Mouse (Mus musculus) forebrain, embryonic 13.5 days (tissue): ENCODE results near the gene Ppp4r3a. TPM values are rescaled to one million over a fixed set of nuclear protein-coding genes. Genes with fewer than 3 reads are reported as not detected.
A peak's percentile ranks its signal among the peaks of the same experiment; 100 is the strongest.

Source experiments
- ATAC-seq: fragments of 200-750 bp; cut with Nextera tagmentation; 2 replicates; pipeline ENCODE4 v1.8.0; 2017
- H3K27ac ChIP-seq: fragments of 300-500 bp; sonication (generic); 2 replicates; pipeline ENCODE4 v1.5.1; 2015; ENCODE audit warnings: inconsistent platforms, mild to moderate bottlenecking, moderate library complexity
- H3K27me3 ChIP-seq: fragments of 300-500 bp; sonication (generic); 2 replicates; pipeline ENCODE4 v1.6.1; 2015; ENCODE audit warnings: mild to moderate bottlenecking, inconsistent platforms
- H3K36me3 ChIP-seq: fragments of 300-500 bp; sonication (generic); 2 replicates; pipeline ENCODE4 v1.6.1; 2015; ENCODE audit warnings: mild to moderate bottlenecking, inconsistent platforms; ENCODE audit not compliant: poor library complexity, severe bottlenecking
- H3K4me1 ChIP-seq: fragments of 300-500 bp; sonication (generic); 2 replicates; pipeline ENCODE4 v1.6.1; 2015; ENCODE audit warnings: inconsistent platforms
- H3K4me2 ChIP-seq: fragments of 300-500 bp; sonication (generic); 2 replicates; pipeline ENCODE4 v1.6.1; 2015; ENCODE audit warnings: inconsistent platforms, mild to moderate bottlenecking, moderate library complexity
- H3K4me3 ChIP-seq: fragments of 300-500 bp; sonication (generic); 2 replicates; pipeline ENCODE4 v1.5.1; 2015; ENCODE audit warnings: mild to moderate bottlenecking, inconsistent platforms
- H3K9ac ChIP-seq: fragments of 300-500 bp; sonication (generic); 2 replicates; pipeline ENCODE4 v1.6.1; 2015; ENCODE audit warnings: mild to moderate bottlenecking, inconsistent platforms
- H3K9me3 ChIP-seq: fragments of 300-500 bp; sonication (generic); replicated peaks from 2 replicates; pipeline ENCODE4 v1.6.1; 2016; ENCODE audit warnings: inconsistent platforms
- WGBS: fragments of 180-500 bp; shearing (Covaris S2); methylation state at CpG from one replicate; pipeline ENCODE4 v1.1.7; 2015; 5-methylcytosine and 5-hydroxymethylcytosine counted together
- polyA plus RNA-seq: library from polyadenylated mRNA; unstranded; fragments of >200 nt; fragmentation: Nextera tagmentation; extraction: Ambion mirVana; gene quantifications from 2 replicates; pipeline ENCODE4 v1.2.1, GENCODE M21; 2015

The Ppp4r3a gene
- polyA plus RNA-seq, 1 experiment from 2014 or later, result 36.9 TPM

DNA sequence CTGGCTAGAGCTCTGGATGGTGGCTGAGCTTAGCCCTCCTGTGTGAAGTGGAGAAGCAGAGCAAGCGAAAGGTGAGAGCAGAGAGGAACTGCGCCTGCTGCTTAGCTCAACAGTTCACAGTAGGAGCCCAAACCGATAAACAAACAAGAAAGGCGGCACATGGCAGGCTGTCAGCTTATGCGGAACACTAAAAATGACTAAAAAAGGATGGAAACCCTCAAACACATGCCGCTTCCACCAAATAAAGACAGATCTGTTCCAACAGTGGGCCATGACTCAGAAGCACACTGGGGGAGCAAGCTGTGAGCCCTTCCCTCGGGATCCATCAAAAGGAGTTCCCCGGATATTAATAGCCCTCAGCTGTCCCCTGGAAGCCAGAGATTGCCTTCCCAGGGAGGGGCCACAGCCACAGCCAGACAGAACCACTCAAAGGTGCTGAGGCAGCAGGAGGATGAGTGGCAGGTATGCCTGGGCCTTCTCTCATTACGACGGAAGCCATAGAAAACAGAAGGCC is 75.5 kb downstream of the Ppp4r3a start:
- H3K4me2 ChIP-seq, result no peak overlapping the region
- H3K27ac ChIP-seq, result peak overlapping the region; percentile 76
- no peaks in the 10 kb centered on the region for H3K27me3 ChIP-seq
- H3K9ac ChIP-seq, result peak overlapping the region; percentile 51
- no peaks in the 10 kb centered on the region for H3K36me3 ChIP-seq
- 22% methylated on average over 10 of the region's 10 CpGs for WGBS
- ATAC-seq, result peak; percentile 7; the same call in 1 of the 2 replicates
- no peak overlapping the region for H3K4me3 ChIP-seq
- H3K9me3 ChIP-seq, result no peaks in the 10 kb centered on the region
- peaks cover 74% of the 10 kb centered on the region for H3K4me1 ChIP-seq

DNA sequence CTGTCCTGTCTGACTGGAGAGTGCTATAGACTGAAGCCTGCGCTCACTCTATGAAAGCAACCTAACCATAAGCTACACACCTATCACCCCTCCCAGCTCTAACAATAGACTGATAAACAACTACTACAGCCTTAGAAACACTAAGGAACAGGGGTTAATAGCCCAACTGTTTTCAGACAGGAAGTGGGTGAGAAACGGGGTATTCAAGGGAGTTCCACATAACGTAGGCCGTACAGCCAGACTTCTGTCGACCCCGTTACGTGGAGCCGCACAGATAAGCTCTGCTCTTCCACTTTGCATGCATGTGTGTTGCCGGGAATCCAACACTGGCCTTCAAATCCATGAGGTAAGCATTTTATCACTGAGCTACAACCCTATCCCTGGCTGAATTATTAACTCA is 76.1 kb downstream of the Ppp4r3a start:
- no peak for ATAC-seq
- no peaks in the 10 kb centered on the region for H3K27me3 ChIP-seq
- peak overlapping the region; percentile 76; the same call in 1 of the 2 replicates for H3K27ac ChIP-seq
- H3K9me3 ChIP-seq, result no peaks in the 10 kb centered on the region
- H3K36me3 ChIP-seq, result no peaks in the 10 kb centered on the region
- whole genome bisulfite sequencing, result 92% methylated on average over 9 of the region's 9 CpGs
- peaks cover 74% of the 10 kb centered on the region for H3K4me1 ChIP-seq
- no peak overlapping the region for H3K4me3 ChIP-seq
- H3K4me2 ChIP-seq, result no peak overlapping the region
- no peak overlapping the region for H3K9ac ChIP-seq

DNA sequence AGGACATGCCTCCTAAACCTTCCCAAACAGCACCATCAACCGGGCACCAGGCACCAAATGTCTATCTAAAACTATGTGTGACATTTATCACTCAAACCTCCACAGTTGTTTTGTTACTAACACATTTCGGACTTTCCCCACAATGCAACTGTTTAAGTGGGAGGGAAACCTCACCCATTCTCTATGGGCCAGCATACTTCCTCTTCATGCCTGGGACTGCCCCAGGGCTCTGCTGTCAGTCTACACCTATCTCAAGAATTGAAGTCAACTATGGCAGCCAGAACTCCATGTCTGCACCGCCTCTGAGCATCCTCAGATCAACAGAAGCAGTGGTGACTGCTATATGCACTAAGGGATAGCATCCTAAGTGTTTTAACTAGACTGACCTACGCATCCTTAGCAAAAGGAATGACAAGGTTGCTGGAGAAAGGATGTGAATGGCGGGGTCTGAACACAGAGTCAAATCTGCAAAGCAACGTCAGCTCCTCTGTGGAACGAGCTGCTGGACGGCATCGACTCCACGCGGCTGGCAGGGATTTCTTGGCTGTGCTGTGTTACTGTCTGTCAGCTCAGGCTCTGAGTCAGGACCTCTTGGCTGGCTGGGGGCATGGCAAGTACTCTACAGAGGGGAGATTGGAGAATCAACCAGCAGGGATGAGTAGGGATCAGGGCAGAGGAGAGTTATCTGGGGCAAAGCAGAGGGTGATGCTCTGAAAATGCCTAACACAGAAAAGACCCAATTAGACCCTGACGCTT is 77.7 kb downstream of the Ppp4r3a start:
- Histone ChIP-seq H3K27ac (peak overlapping the region; percentile 77), H3K4me1 (peaks cover 76% of the 10 kb centered on the region), H3K9me3 (no peaks in the 10 kb centered on the region), H3K9ac (no peak overlapping the region), H3K36me3 (no peaks in the 10 kb centered on the region), H3K4me2 (no peak overlapping the region), H3K27me3 (no peaks in the 10 kb centered on the region), H3K4me3 (no peak overlapping the region)
- no peak for ATAC-seq
- WGBS, result 84% methylated on average over 12 of the region's 12 CpGs

DNA sequence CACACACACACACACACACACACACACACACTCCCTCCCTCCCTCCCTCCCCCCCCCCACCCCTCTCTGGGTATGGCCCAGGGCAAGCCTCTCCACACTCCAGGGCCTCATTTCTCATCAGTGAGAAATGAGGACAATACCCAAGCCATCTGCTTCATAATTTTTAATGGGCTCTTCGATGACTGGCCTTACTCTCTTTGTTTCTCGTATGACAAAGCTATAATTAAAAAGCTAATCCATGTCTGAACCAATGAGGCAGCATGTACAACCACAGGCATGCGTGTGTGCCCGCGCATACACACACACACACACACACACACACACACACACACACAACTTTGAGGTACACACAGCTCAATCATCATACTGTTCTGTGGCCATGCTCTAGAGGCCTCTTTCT is 78.5 kb downstream of the Ppp4r3a start:
- Histone ChIP-seq H3K36me3 (0 out of 2 replicates have a peak, but pooled peaks cover 4% of the 10 kb centered on the region), H3K4me3 (no peak overlapping the region), H3K4me2 (no peak overlapping the region), H3K9ac (no peak overlapping the region), H3K4me1 (peaks cover 71% of the 10 kb centered on the region), H3K27ac (peak overlapping the region; percentile 77), H3K9me3 (no peaks in the 10 kb centered on the region), H3K27me3 (no peaks in the 10 kb centered on the region)
- WGBS, result 57% methylated on average over 5 of the region's 5 CpGs
- ATAC-seq, result peak; percentile 63

DNA sequence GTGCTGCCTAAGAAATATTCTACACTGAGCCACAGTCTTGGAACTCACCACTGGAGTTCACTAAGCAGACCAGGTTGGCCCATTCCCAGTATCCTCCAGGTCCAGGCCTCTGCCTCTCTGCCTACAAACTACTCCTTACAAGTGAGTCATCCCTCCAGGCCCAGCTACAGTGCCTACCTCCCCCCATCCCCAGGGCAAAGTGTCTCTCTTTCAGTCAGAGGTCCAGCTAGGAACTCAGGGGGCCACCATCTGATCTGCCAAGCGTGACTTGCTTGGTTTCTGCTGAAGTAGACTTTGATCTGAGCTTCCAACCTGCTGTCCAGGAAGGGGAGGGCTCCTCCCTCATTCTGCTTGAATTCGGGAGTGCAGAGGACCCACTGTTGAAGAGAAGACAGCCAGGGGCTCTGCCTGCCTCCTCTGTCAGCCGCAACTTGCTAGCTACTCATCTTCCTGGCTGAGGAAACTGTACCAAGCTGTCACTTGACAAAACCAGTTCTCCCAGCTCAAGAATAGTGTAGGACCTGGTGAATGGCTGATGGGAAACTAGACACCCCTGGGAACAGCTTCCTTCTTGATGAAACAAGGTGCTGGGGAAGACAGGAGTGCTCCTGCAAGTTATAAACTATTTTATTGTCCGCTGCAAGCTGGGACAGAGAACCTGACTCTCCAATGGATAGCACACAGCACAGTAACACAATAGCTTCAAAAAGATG is 80.5 kb downstream of the Ppp4r3a start:
- no peak overlapping the region for H3K27ac ChIP-seq
- H3K36me3 ChIP-seq, result 0 out of 2 replicates have a peak, but pooled peaks cover 4% of the 10 kb centered on the region
- no peaks in the 10 kb centered on the region for H3K27me3 ChIP-seq
- WGBS, result 41% methylated on average over 4 of the region's 4 CpGs
- no peaks in the 10 kb centered on the region for H3K9me3 ChIP-seq
- no peak overlapping the region for H3K9ac ChIP-seq
- H3K4me3 ChIP-seq, result no peak overlapping the region
- H3K4me1 ChIP-seq, result peaks cover 79% of the 10 kb centered on the region
- no peak overlapping the region for H3K4me2 ChIP-seq
- no peak for ATAC-seq

DNA sequence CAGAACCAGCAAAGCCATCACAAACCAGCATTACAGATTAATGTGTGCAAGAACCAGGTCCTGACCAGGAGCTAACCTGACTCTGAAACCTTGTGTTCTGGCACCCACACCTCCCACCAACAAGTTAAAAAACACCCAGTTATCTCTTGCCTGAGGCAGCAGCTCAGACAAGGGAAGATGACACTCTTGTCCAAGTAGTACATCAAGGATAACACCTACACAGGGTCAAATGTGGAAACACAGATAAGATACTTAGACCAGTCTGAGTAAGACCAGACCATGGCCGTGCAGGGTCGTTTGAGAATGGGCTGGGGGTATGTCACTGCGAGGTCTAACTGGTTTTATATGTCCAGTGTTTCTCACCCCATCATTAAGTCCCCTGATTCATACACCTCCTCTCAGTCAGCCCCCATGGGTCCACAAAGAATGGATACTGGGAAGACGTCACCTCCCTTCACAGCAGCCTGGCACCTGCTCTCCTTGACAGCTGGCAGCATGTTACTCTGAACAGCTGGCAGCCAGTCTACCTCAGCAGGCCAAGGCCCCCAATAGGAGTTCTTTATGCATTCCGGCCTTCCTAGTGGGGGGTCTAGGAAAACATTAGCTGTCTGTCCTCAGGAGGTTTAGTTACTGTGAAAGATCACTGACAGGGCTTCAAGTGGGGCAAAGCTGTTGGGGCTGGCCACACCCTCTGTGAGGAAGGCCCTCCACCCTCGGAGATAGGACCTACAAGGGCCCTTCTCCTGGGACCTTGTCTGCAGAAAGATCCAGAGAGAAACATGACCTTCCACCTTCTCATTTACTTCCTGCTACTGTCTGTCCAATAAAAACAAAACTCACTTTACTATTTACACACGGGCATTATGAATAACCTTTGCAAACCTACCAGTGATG is 84.2 kb downstream of the Ppp4r3a start:
- ATAC-seq, result peak; percentile 25; the same call in 1 of the 2 replicates
- 52% methylated on average over 7 of the region's 7 CpGs for WGBS
- 0 out of 2 replicates have a peak overlapping the region, but pooled peaks have one; percentile 41 for H3K27ac ChIP-seq
- H3K27me3 ChIP-seq, result no peaks in the 10 kb centered on the region
- no peak overlapping the region for H3K9ac ChIP-seq
- H3K4me2 ChIP-seq, result no peak overlapping the region
- 0 out of 2 replicates have a peak, but pooled peaks cover 4% of the 10 kb centered on the region for H3K36me3 ChIP-seq
- no peaks in the 10 kb centered on the region for H3K9me3 ChIP-seq
- H3K4me1 ChIP-seq, result peaks cover 79% of the 10 kb centered on the region
- no peak overlapping the region for H3K4me3 ChIP-seq

DNA sequence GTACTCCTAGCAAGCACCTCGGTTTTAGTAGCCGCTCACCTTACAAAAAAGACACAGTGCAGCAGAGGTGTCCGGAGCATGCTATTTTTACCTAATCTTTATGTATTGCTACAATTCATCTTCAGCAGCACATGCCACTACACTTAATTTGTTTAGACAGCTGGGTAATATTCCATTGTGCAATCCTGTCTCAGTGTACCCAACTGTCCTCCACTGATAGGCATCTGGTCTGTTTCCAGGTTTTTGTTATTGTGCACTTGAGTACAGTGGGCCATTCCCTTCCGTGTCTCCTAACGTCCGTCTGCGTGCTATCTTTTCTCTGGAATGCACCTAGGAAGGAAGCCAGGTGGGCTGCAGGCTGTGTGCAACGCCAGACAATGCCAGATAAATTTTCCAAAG is 84.9 kb downstream of the Ppp4r3a start:
- ATAC-seq, result no peak

DNA sequence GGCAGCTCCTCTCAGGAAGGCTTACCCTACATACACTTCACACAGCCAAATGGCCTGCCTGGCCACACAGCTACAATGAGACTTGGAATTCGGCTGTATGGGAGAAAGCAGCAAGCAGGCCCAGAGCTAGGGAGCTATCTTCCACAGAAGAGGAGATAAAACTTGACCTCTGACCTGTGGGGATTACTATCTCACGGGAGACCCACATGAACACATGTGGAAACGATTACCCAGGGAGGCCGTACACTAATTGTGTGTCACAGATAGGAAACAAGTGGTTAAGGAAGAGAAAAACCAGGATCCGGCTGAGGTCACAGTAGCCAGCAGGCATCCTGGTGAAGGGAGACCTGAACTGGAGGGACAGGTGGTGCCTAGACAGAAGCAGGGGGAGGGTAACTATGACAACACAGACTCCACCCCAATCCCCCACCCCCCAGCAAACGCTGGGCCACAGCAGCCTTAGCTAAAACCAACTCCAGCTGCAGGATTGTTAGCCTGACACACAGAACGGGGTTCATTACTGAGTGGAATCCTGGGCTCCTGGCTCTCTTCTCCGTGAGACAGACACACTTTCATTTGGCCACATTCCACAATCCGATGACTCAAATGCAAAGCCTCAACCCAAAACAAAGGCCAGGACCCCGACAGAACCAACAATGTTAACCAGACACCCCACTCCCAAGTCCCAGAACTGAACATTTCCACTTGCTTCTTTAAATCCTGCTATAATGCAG is 85.5 kb downstream of the Ppp4r3a start:
- peak overlapping the region; percentile 25 for H3K27ac ChIP-seq
- H3K4me2 ChIP-seq, result no peak overlapping the region
- WGBS, result 20% methylated on average over 10 of the region's 10 CpGs

More for the DNA sequence above, 84.9 kb downstream of the Ppp4r3a start:
- Histone ChIP-seq H3K36me3 (0 out of 2 replicates have a peak, but pooled peaks cover 4% of the 10 kb centered on the region), H3K27me3 (no peaks in the 10 kb centered on the region), H3K27ac (peak overlapping the region; percentile 41; the same call in 1 of the 2 replicates), H3K4me3 (no peak overlapping the region), H3K9me3 (no peaks in the 10 kb centered on the region), H3K4me2 (no peak overlapping the region), H3K4me1 (peaks cover 71% of the 10 kb centered on the region), H3K9ac (no peak overlapping the region)
- 55% methylated on average over 8 of the region's 8 CpGs for WGBS

DNA sequence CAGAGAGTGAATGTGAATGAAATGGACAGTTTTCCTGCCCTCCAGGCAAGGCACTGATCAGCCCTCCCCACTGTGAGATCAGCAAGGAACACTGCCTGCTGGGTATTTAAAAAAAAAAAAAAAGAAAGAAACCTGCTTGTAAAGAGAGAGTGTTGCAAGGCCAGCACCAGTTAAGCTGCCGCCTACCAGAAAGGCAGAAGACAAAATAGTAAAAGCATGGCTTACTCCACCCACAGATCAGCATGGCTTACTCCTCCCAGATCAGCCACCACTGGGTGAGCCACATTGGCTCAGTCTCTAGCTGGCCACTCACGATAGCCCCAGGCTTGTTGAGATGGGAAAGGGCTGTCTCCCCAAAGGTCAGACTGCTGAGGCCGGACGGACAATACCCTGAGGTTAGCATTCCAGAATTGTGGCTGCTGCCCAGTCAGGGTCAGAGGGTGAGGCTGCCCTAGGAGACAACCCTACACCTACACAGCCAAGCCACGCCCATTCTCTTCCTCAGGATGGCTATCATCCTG is 87.1 kb downstream of the Ppp4r3a start:
- 29% methylated on average over 5 of the region's 5 CpGs for WGBS
- Histone ChIP-seq H3K4me2 (no peak overlapping the region), H3K27me3 (no peaks in the 10 kb centered on the region), H3K27ac (peak overlapping the region; percentile 66), H3K4me1 (peaks cover 64% of the 10 kb centered on the region), H3K9me3 (no peaks in the 10 kb centered on the region), H3K4me3 (no peak overlapping the region), H3K36me3 (peaks cover 4% of the 10 kb centered on the region; the same call in 1 of the 2 replicates), H3K9ac (no peak overlapping the region; the same call in 1 of the 2 replicates)
- peak; percentile 13; the same call in 1 of the 2 replicates for ATAC-seq

More for the DNA sequence above, 85.5 kb downstream of the Ppp4r3a start:
- H3K4me1 ChIP-seq, result peaks cover 69% of the 10 kb centered on the region
- peaks cover 4% of the 10 kb centered on the region; the same call in 1 of the 2 replicates for H3K36me3 ChIP-seq
- peak overlapping the region; percentile 32; the same call in 1 of the 2 replicates for H3K9ac ChIP-seq
- H3K9me3 ChIP-seq, result no peaks in the 10 kb centered on the region
- no peaks in the 10 kb centered on the region for H3K27me3 ChIP-seq
- ATAC-seq, result no peak
- H3K4me3 ChIP-seq, result no peak overlapping the region

DNA sequence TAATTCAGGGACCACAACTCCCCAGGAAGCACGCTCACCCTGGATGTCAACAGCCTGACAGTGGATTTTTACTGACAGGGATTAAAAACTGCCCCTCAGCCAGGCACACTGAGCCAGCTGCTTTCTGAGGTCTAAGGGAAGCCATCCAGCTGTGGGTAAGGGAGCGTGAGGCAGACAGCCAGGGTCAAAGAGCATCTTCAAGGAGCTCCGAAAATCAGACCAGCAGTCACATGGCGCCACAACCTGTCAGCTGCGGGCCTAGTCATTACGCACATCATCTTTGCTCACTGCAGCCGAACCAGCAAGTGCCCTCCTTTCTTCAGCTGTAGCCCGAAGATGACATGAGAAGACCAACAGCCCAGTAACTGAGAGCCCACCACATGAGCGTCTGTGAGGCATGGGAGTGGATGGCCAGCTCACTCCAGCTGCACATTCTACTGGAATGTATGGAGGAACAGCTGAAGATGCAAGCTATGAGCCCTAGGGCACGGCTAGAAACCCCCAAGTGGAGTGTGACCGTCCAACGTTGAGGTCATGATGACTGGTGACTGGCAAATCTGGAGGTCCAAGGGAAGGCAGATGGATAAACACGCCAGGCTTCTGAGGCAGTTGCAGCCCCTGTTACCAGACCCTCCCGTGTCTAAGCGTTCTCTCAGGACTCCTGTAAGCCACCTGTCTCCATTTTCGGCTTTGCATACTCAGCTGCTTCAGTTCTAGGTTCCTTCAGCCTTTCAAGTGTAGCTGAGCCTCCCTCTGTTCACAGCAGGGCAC is 87.7 kb downstream of the Ppp4r3a start:
- no peak overlapping the region for H3K4me3 ChIP-seq
- H3K36me3 ChIP-seq, result peaks cover 4% of the 10 kb centered on the region; the same call in 1 of the 2 replicates
- H3K27me3 ChIP-seq, result no peaks in the 10 kb centered on the region
- H3K27ac ChIP-seq, result peak overlapping the region; percentile 66
- ATAC-seq, result no peak
- no peaks in the 10 kb centered on the region for H3K9me3 ChIP-seq
- no peak overlapping the region for H3K4me2 ChIP-seq
- 38% methylated on average over 16 of the region's 16 CpGs for WGBS
- H3K4me1 ChIP-seq, result peaks cover 66% of the 10 kb centered on the region
- H3K9ac ChIP-seq, result no peak overlapping the region; the same call in 1 of the 2 replicates
